Mouse (Mus musculus): Measurements from ENCODE around the gene Rnf38. TPM values are rescaled to one million over a fixed set of nuclear protein-coding genes. Genes with fewer than 3 reads are reported as not detected.

Gene Rnf38
- total and polyA plus RNA-seq, 3 experiments: 20.0 to 95.1 (median 22.9) TPM

GRCm38 (mm10) chr4:44097576-44098335 lies 135.8 kb downstream of the Rnf38 start:
- Histone ChIP-seq H3K4me3 (ENCODE audit: low read depth, low read length) (no peak overlapping the region), H3K36me3 (replicated peaks) (no peaks in the 10 kb centered on the region), H3K4me1 (ENCODE audit: insufficient read depth, low read depth, low read length) (no peaks in the 10 kb centered on the region), H3K9me3 (replicated peaks) (no peaks in the 10 kb centered on the region), H3K27me3 (ENCODE audit: insufficient read depth, low read length) (peaks cover 32% of the 10 kb centered on the region)
- DNase-seq (ENCODE audit: low spot score) (no peak), ATAC-seq (ENCODE audit: extremely low read depth, insufficient number of reproducible peaks, low FRiP score, poor library complexity, severe bottlenecking) (no peak)
- TF ChIP-seq POLR2AphosphoS5 (IDR thresholded peaks at IDR 0.05; ENCODE audit: insufficient replicate concordance, low read depth, low read length) (no peak), TAL1 (conservative IDR thresholded peaks at IDR 0.05; ENCODE audit: low read depth, low read length) (no peak), CTCF (IDR thresholded peaks at IDR 0.05; ENCODE audit: low read depth, low read length) (no peak), GATA2 (IDR thresholded peaks at IDR 0.05; ENCODE audit: borderline replicate concordance, low read depth, low read length) (no peak)

GRCm38 (mm10) chr4:44094475-44094874 lies 139.1 kb downstream of the Rnf38 start:
- H3K4me3 ChIP-seq (ENCODE audit: low read depth, low read length): no peak overlapping the region
- H3K9me3 ChIP-seq (replicated peaks): no peaks in the 10 kb centered on the region
- H3K36me3 ChIP-seq (replicated peaks): no peaks in the 10 kb centered on the region
- ATAC-seq (ENCODE audit: extremely low read depth, insufficient number of reproducible peaks, low FRiP score, poor library complexity, severe bottlenecking): no peak
- DNase-seq (ENCODE audit: low spot score): no peak
- peaks cover 55% of the 10 kb centered on the region for H3K27me3 ChIP-seq (ENCODE audit: insufficient read depth, low read length)
- no peak for TF ChIP-seq POLR2AphosphoS5 (IDR thresholded peaks at IDR 0.05; ENCODE audit: insufficient replicate concordance, low read depth, low read length)
- no peak for TF ChIP-seq GATA2 (IDR thresholded peaks at IDR 0.05; ENCODE audit: borderline replicate concordance, low read depth, low read length)
- TF ChIP-seq GATA1 (IDR thresholded peaks at IDR 0.05; ENCODE audit: borderline replicate concordance, low read length): no peak
- TF ChIP-seq CTCF (IDR thresholded peaks at IDR 0.05; ENCODE audit: low read depth, low read length): no peak
- TF ChIP-seq TAL1 (conservative IDR thresholded peaks at IDR 0.05; ENCODE audit: low read depth, low read length): no peak
- H3K4me1 ChIP-seq (ENCODE audit: insufficient read depth, low read depth, low read length): no peaks in the 10 kb centered on the region

- no peaks in the 10 kb centered on the region for H3K4me1 ChIP-seq (ENCODE audit: insufficient read depth, low read depth, low read length)
- DNase-seq (ENCODE audit: low spot score) (no peak), ATAC-seq (ENCODE audit: extremely low read depth, insufficient number of reproducible peaks, low FRiP score, poor library complexity, severe bottlenecking) (no peak)
- no peak overlapping the region for H3K4me3 ChIP-seq (ENCODE audit: low read depth, low read length)
- TF ChIP-seq CTCF (IDR thresholded peaks at IDR 0.05; ENCODE audit: low read depth, low read length): no peak
- no peak for TF ChIP-seq GATA2 (IDR thresholded peaks at IDR 0.05; ENCODE audit: borderline replicate concordance, low read depth, low read length)
- TF ChIP-seq POLR2AphosphoS5 (IDR thresholded peaks at IDR 0.05; ENCODE audit: insufficient replicate concordance, low read depth, low read length): no peak
- no peak for TF ChIP-seq TAL1 (conservative IDR thresholded peaks at IDR 0.05; ENCODE audit: low read depth, low read length)
- TF ChIP-seq GATA1 (IDR thresholded peaks at IDR 0.05; ENCODE audit: borderline replicate concordance, low read length): no peak
- H3K27me3 ChIP-seq (ENCODE audit: insufficient read depth, low read length): peaks cover 60% of the 10 kb centered on the region
- no peaks in the 10 kb centered on the region for H3K9me3 ChIP-seq (replicated peaks)
- H3K36me3 ChIP-seq (replicated peaks): no peaks in the 10 kb centered on the region
These were observed 141.2 kb downstream of the Rnf38 start for GRCm38 (mm10) chr4:44092359-44092758.

GRCm38 (mm10) chr4:44085566-44085965 lies 148.0 kb downstream of the Rnf38 start:
- no peak for ATAC-seq (ENCODE audit: extremely low read depth, insufficient number of reproducible peaks, low FRiP score, poor library complexity, severe bottlenecking)

GRCm38 (mm10) chr4:44084602-44085325 lies 148.8 kb downstream of the Rnf38 start:
- H3K36me3 ChIP-seq (replicated peaks): no peaks in the 10 kb centered on the region
- peaks cover 45% of the 10 kb centered on the region for H3K27me3 ChIP-seq (ENCODE audit: insufficient read depth, low read length)
- no peaks in the 10 kb centered on the region for H3K4me1 ChIP-seq (ENCODE audit: insufficient read depth, low read depth, low read length)
- H3K4me3 ChIP-seq (ENCODE audit: low read depth, low read length): no peak overlapping the region
- TF ChIP-seq POLR2AphosphoS5 (IDR thresholded peaks at IDR 0.05; ENCODE audit: insufficient replicate concordance, low read depth, low read length) (no peak), TAL1 (conservative IDR thresholded peaks at IDR 0.05; ENCODE audit: low read depth, low read length) (no peak), GATA1 (IDR thresholded peaks at IDR 0.05; ENCODE audit: borderline replicate concordance, low read length) (no peak)
- DNase-seq (ENCODE audit: low spot score) (no peak), ATAC-seq (ENCODE audit: extremely low read depth, insufficient number of reproducible peaks, low FRiP score, poor library complexity, severe bottlenecking) (no peak)
- H3K9me3 ChIP-seq (replicated peaks): no peaks in the 10 kb centered on the region

More at GRCm38 (mm10) chr4:44085566-44085965, 148.0 kb downstream of the Rnf38 start:
- Histone ChIP-seq H3K4me1 (ENCODE audit: insufficient read depth, low read depth, low read length) (no peaks in the 10 kb centered on the region), H3K27me3 (ENCODE audit: insufficient read depth, low read length) (peaks cover 51% of the 10 kb centered on the region), H3K36me3 (replicated peaks) (no peaks in the 10 kb centered on the region), H3K4me3 (ENCODE audit: low read depth, low read length) (no peak overlapping the region), H3K9me3 (replicated peaks) (no peaks in the 10 kb centered on the region)
- no peak for TF ChIP-seq GATA1 (IDR thresholded peaks at IDR 0.05; ENCODE audit: borderline replicate concordance, low read length)
- no peak for DNase-seq (ENCODE audit: low spot score)

GRCm38 (mm10) chr4:44083945-44084344 lies 149.6 kb downstream of the Rnf38 start, which contains the start of gene Gne:
Gne (minus strand) TSS chr4:44084177.
- Histone ChIP-seq H3K4me1 (ENCODE audit: insufficient read depth, low read depth, low read length) (no peaks in the 10 kb centered on the region), H3K9me3 (replicated peaks) (no peaks in the 10 kb centered on the region), H3K27me3 (ENCODE audit: insufficient read depth, low read length) (peaks cover 42% of the 10 kb centered on the region), H3K4me3 (ENCODE audit: low read depth, low read length) (no peak within 1 kb of the TSS), H3K36me3 (replicated peaks) (no peaks in the 10 kb centered on the region)
- ATAC-seq (ENCODE audit: extremely low read depth, insufficient number of reproducible peaks, low FRiP score, poor library complexity, severe bottlenecking): no peak
- no peak for DNase-seq (ENCODE audit: low spot score)
- no peak for TF ChIP-seq POLR2AphosphoS5 (IDR thresholded peaks at IDR 0.05; ENCODE audit: insufficient replicate concordance, low read depth, low read length)
